Mouse (Mus musculus) heart, embryonic 10.5 days (tissue): Measurements from ENCODE around the gene Olfr1344. TPM values are rescaled to one million over a fixed set of nuclear protein-coding genes. Genes with fewer than 3 reads are reported as not detected.
"Not testable (repeated sequence)": the region's sequence is repeated elsewhere in the genome, so short reads cannot be mapped to it uniquely, and the experiment has no call there.

Experiments
- DNase-seq: peaks from one replicate; pipeline ENCODE4 v3.0.0-alpha.2; 2017; ENCODE audit warnings: low spot score
- H3K27ac ChIP-seq: fragments of 300-500 bp; sonication (generic); 2 replicates; pipeline ENCODE4 v1.5.1; 2016; ENCODE audit warnings: mild to moderate bottlenecking
- H3K27me3 ChIP-seq: fragments of 300-500 bp; sonication (generic); 2 replicates; pipeline ENCODE4 v1.6.1; 2016; ENCODE audit warnings: mild to moderate bottlenecking; ENCODE audit not compliant: poor library complexity, insufficient read depth, severe bottlenecking
- H3K36me3 ChIP-seq: fragments of 300-500 bp; sonication (generic); 2 replicates; pipeline ENCODE4 v1.6.1; 2016; ENCODE audit warnings: mild to moderate bottlenecking, moderate library complexity
- H3K4me1 ChIP-seq: fragments of 300-500 bp; sonication (generic); 2 replicates; pipeline ENCODE4 v1.6.1; 2016; ENCODE audit warnings: mild to moderate bottlenecking
- H3K4me3 ChIP-seq: fragments of 300-500 bp; sonication (generic); 2 replicates; pipeline ENCODE4 v1.5.1; 2016; ENCODE audit warnings: mild to moderate bottlenecking, moderate library complexity
- H3K9me3 ChIP-seq: fragments of 300-500 bp; sonication (generic); 2 replicates; pipeline ENCODE4 v1.6.1; 2016; ENCODE audit warnings: mild to moderate bottlenecking, moderate library complexity
- WGBS: fragments of 180-500 bp; shearing (Covaris S2); methylation state at CpG from one replicate; pipeline ENCODE4 v1.1.7; 2016; 5-methylcytosine and 5-hydroxymethylcytosine counted together
- polyA plus RNA-seq: library from polyadenylated mRNA; unstranded; fragments of >200 nt; fragmentation: Nextera tagmentation; extraction: Ambion mirVana; gene quantifications from 2 replicates; pipeline ENCODE4 v1.2.1, GENCODE M21; 2016

Gene Olfr1344
- polyA plus RNA-seq, 1 experiment from 2014 or later: not detected

DNA sequence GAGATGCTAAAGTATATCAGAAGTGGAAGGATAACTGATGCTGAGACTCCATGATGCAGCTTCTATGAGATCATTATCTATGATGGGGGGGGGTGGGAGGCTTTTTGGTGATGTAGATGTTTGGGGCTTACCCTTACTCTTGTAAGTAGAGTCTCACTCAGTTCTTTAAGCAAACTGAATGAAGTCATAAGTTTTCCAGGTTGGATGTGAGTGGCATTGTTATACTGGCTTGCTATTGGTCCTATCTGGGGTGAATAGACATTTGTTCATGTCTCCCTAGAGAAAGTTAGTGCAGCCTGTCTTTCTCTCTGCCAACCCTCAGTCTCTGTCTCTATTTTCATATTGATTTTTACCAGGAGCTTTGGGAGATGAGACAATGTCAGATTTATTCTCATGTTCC lies 17.4 kb downstream of the Olfr1344 start, which contains the start of gene Olfr1336:
Gene Olfr1336 (plus strand): TSS at position 301 of the 400 bp plus-strand sequence.
- Histone ChIP-seq H3K27ac (no peak within 1 kb of the TSS), H3K36me3 (no peaks in the 10 kb centered on the region), H3K4me3 (no peak within 1 kb of the TSS), H3K9me3 (peaks cover 18% of the 10 kb centered on the region), H3K4me1 (no peaks in the 10 kb centered on the region), H3K27me3 (no peaks in the 10 kb centered on the region)
- DNase-seq: no peak

GRCm38 (mm10) chr7:6456399-6456798 lies 17.9 kb downstream of the Olfr1344 start:
- Histone ChIP-seq H3K27me3 (no peaks in the 10 kb centered on the region), H3K4me1 (no peaks in the 10 kb centered on the region), H3K9me3 (peaks cover 21% of the 10 kb centered on the region), H3K36me3 (no peaks in the 10 kb centered on the region), H3K4me3 (no peak overlapping the region), H3K27ac (no peak overlapping the region)
- no peak for DNase-seq
- 44% methylated on average over 3 of the region's 3 CpGs for WGBS

GRCm38 (mm10) chr7:6466951-6467350 lies 28.5 kb downstream of the Olfr1344 start, which contains the start of gene Olfr1346:
Gene Olfr1346 (plus strand): TSS chr7:6467101.
- H3K9me3 ChIP-seq: no peaks in the 10 kb centered on the region
- no peak within 1 kb of the TSS for H3K4me3 ChIP-seq
- H3K36me3 ChIP-seq: no peaks in the 10 kb centered on the region
- no peak for DNase-seq
- H3K27me3 ChIP-seq: no peaks in the 10 kb centered on the region
- H3K27ac ChIP-seq: no peak within 1 kb of the TSS
- H3K4me1 ChIP-seq: no peaks in the 10 kb centered on the region

- H3K27ac ChIP-seq, DNase-seq, H3K36me3 ChIP-seq, H3K4me3 ChIP-seq, H3K4me1 ChIP-seq, H3K27me3 ChIP-seq: not testable (repeated sequence)
- WGBS: 70% methylated on average over 2 of the region's 2 CpGs
- H3K9me3 ChIP-seq: peaks cover 17% of the 10 kb centered on the region
These were observed 39.1 kb downstream of the Olfr1344 start for GRCm38 (mm10) chr7:6477633-6478032.

DNA sequence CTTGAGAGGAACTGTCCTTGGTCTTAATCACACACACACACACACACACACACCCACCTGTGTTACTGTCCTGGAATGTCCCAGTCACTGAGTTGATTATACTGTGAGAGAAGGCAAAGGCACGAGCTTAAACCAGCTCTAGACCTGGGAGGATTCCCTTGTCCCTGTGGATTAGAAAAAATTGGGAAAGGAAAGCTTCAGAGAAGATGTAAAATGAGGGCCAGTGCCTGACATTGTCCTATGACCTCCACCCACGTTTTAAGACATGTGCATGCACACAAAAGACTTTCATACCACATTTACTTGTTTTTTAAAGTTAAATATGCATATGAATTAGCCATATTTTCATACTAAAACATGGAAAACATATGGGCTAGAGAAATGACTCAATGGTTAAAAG lies 48.4 kb downstream of the Olfr1344 start, which contains the start of gene Olfr5:
Gene Olfr5 (minus strand): TSS at position 101 of the 400 bp plus-strand sequence.
- peaks cover 9% of the 10 kb centered on the region; the same call in 1 of the 2 replicates for H3K9me3 ChIP-seq
- H3K4me3 ChIP-seq: no peak within 1 kb of the TSS
- 32% methylated on average over 2 of the region's 2 CpGs for WGBS
- H3K27ac ChIP-seq: no peak within 1 kb of the TSS
- H3K27me3 ChIP-seq: no peaks in the 10 kb centered on the region
- H3K4me1 ChIP-seq: no peaks in the 10 kb centered on the region
- DNase-seq: no peak
- no peaks in the 10 kb centered on the region for H3K36me3 ChIP-seq

Other genes with a start within 250 kb of the Olfr1344 start
- not detected in 2 replicates for gene Galp, start 241.6 kb upstream of the Olfr1344 start, polyA plus RNA-seq
- gene Zscan5b, start 216.4 kb upstream of the Olfr1344 start, polyA plus RNA-seq: not detected in 2 replicates
- gene Epp13, start 186.0 kb upstream of the Olfr1344 start, polyA plus RNA-seq: not detected in 2 replicates
- gene Zfp667, start 152.1 kb upstream of the Olfr1344 start, polyA plus RNA-seq: 3.4 and 4.1 TPM in 2 replicates
- gene Zfp583, start 107.4 kb upstream of the Olfr1344 start, polyA plus RNA-seq: 4.9 and 5.3 TPM in 2 replicates
- 1.8 and 2.4 TPM in 2 replicates for gene Gm3854, start 94.9 kb upstream of the Olfr1344 start, polyA plus RNA-seq
- 0.83 and 1.3 TPM in 2 replicates for gene Zfp78, start 75.4 kb upstream of the Olfr1344 start, polyA plus RNA-seq
- 8.6 and 9.5 TPM in 2 replicates for gene Zfp28, start 55.4 kb upstream of the Olfr1344 start, polyA plus RNA-seq
- 0.18 and 0.21 TPM in 2 replicates for gene Smim17, start 40.0 kb upstream of the Olfr1344 start, polyA plus RNA-seq
- gene Gm20715, start 28.4 kb upstream of the Olfr1344 start, polyA plus RNA-seq: not detected in 2 replicates
- not detected in 2 replicates for gene Olfr1336, start 17.5 kb downstream of the Olfr1344 start, polyA plus RNA-seq
- not detected in 2 replicates for gene Olfr1346, start 28.4 kb downstream of the Olfr1344 start, polyA plus RNA-seq
- not detected in 2 replicates for gene Olfr5, start 48.3 kb downstream of the Olfr1344 start, polyA plus RNA-seq
- not detected in 2 replicates for gene Olfr1347, start 61.1 kb downstream of the Olfr1344 start, polyA plus RNA-seq
- gene Olfr1348, start 70.1 kb downstream of the Olfr1344 start, polyA plus RNA-seq: not detected in 2 replicates
- gene Olfr1349, start 84.3 kb downstream of the Olfr1344 start, polyA plus RNA-seq: not detected in 2 replicates
- not detected in 2 replicates for gene Olfr1350, start 126.2 kb downstream of the Olfr1344 start, polyA plus RNA-seq